Mouse (Mus musculus) gastrocnemius, postnatal 36 days (tissue): Measurements from ENCODE around the gene Ifi211. TPM values are rescaled to one million over a fixed set of nuclear protein-coding genes. Genes with fewer than 3 reads are reported as not detected.
"Not testable (repeated sequence)": the region's sequence is repeated elsewhere in the genome, so short reads cannot be mapped to it uniquely, and the experiment has no call there.

Experiments used
- DNase-seq, 2 experiments: peaks; one replicate each; pipeline ENCODE4 v3.0.0; 2022
- intact Hi-C: fragments of 180-260 bp; cut with DNase I; formaldehyde crosslinking; loops from one replicate; pipeline ENCODE4 v1.15.1; 2025
- total RNA-seq, 2 experiments: library from RNA; stranded (reverse); gene quantifications; 2 replicates each; pipeline ENCODE4 v1.2.3; 2021

Ifi211 gene
- total RNA-seq, 2 experiments from 2014 or later, result 0.84 to 1.2 TPM

- peak; percentile 5 to 12 for DNase-seq
- intact Hi-C loops, result not testable (repeated sequence)
Measured at GRCm38 (mm10) chr1:173880004-173880666, 32.7 kb downstream of the Ifi211 start.

- intact Hi-C loops, DNase-seq: not testable (repeated sequence)
Measured at GRCm38 (mm10) chr1:173879225-173879987, 33.4 kb downstream of the Ifi211 start.

- DNase-seq, intact Hi-C loops: not testable (repeated sequence)
Measured at GRCm38 (mm10) chr1:173878264-173878663, 34.6 kb downstream of the Ifi211 start.

- DNase-seq, intact Hi-C loops: not testable (repeated sequence)
Measured at GRCm38 (mm10) chr1:173877125-173877524, 35.7 kb downstream of the Ifi211 start.

GRCm38 (mm10) chr1:173868586-173868985 lies 44.3 kb downstream of the Ifi211 start:
- intact Hi-C loops, DNase-seq: not testable (repeated sequence)

GRCm38 (mm10) chr1:173866504-173866903 lies 46.3 kb downstream of the Ifi211 start:
- no peak for DNase-seq
- intact Hi-C loops, result no loop called here

GRCm38 (mm10) chr1:173853711-173854110 lies 59.1 kb downstream of the Ifi211 start:
- intact Hi-C loops, DNase-seq: not testable (repeated sequence)

GRCm38 (mm10) chr1:173852853-173853252 lies 60.0 kb downstream of the Ifi211 start:
- DNase-seq, intact Hi-C loops: not testable (repeated sequence)

Other genes with a start within 250 kb of the Ifi211 start
- under 1 TPM; 0.07 to 0.10 TPM for gene Ifi208, start 239.4 kb downstream of the Ifi211 start, total RNA-seq
- gene Ifi207, start 171.3 kb downstream of the Ifi211 start, total RNA-seq, result 1 to 10 TPM; 2.5 to 3.2 TPM
- 1 to 10 TPM; 1.9 to 3.4 TPM for gene Ifi204, start 146.1 kb downstream of the Ifi211 start, total RNA-seq
- gene Mndal, start 29.4 kb upstream of the Ifi211 start, total RNA-seq, result 1 to 10 TPM; 2.7 to 5.2 TPM
- 1 to 10 TPM; 3.3 to 3.9 TPM for gene Ifi203, start 29.6 kb upstream of the Ifi211 start, total RNA-seq
- gene Ifi202b, start 69.7 kb upstream of the Ifi211 start, total RNA-seq, result not detected
- gene Ifi205, start 118.8 kb upstream of the Ifi211 start, total RNA-seq, result 1 to 10 TPM; 6.5 to 8.5 TPM
- not detected for gene Olfr433, start 127.7 kb upstream of the Ifi211 start, total RNA-seq
- gene Olfr432, start 136.2 kb upstream of the Ifi211 start, total RNA-seq, result not detected
- gene Olfr430, start 153.6 kb upstream of the Ifi211 start, total RNA-seq, result not detected
- gene Olfr429, start 171.3 kb upstream of the Ifi211 start, total RNA-seq, result not detected
- gene Olfr427, start 183.8 kb upstream of the Ifi211 start, total RNA-seq, result not detected
- not detected for gene Olfr231, start 208.1 kb upstream of the Ifi211 start, total RNA-seq
- gene Olfr424, start 218.5 kb upstream of the Ifi211 start, total RNA-seq, result not detected
- gene Olfr420, start 242.6 kb upstream of the Ifi211 start, total RNA-seq, result not detected